Mouse (Mus musculus) lung, postnatal 36 days (tissue): ENCODE results near the gene Tagln.

Experiments used
- DNase-seq: peaks from one replicate; pipeline ENCODE4 v3.0.0; 2022; ENCODE audit warnings: mixed read lengths

Gene Tagln

GRCm38 (mm10) chr9:45905811-45906237, 30.0 kb downstream of the Tagln start:
- DNase-seq, result no peak

- no peak for DNase-seq
These were observed 30.7 kb downstream of the Tagln start for GRCm38 (mm10) chr9:45905196-45905595.

- no peak for DNase-seq
These were observed 42.2 kb downstream of the Tagln start for GRCm38 (mm10) chr9:45893681-45894080.
